Mouse (Mus musculus) kidney, adult 2 months (tissue): ENCODE measurements at regions not wholly inside any gene's neighbourhood (a gene's known extent, or its start where the extent isn't known, plus 50 kb on each side); places are given as distances from the start of the nearest gene placed in this dataset.

Experiments used
- CTCF ChIP-seq: fragments of 200-500 bp; conservative IDR thresholded peaks from 2 replicates; pipeline ENCODE4 v1.5.1; 2011; ENCODE audit warnings: low read depth, mild to moderate bottlenecking, control low read depth, low read length, moderate library complexity, mixed read lengths; ENCODE audit not compliant: insufficient read depth, insufficient read length
- POLR2A ChIP-seq: fragments of 200-500 bp; IDR thresholded peaks from one replicate; pipeline ENCODE4 v1.6.1; 2011; ENCODE audit warnings: low read depth, low read length, control low read depth

GRCm38 (mm10) chr12:77105887-77106600 is 131.9 kb upstream of the Fut8 start:
- TF ChIP-seq POLR2A (no peak), CTCF (no peak)
